ENCODE assay signal across 8 mouse cellular contexts in genomic region chr4:141506893-141507292, GRCm38 (mm10). TPM values are rescaled to one million over a fixed set of nuclear protein-coding genes. Genes with fewer than 3 reads are reported as not detected.
DNase-seq lines count a peak whose midpoint lies in the region; ATAC-seq lines count a peak whose summit lies in the region.

No protein-coding gene starts in this region.

- peak overlapping the region; percentile 78; the same call in 1 of the 2 replicates for H3K27ac ChIP-seq in embryonic facial prominence, embryonic 12.5 days
- no peak overlapping the region for H3K27ac ChIP-seq in embryonic facial prominence, embryonic 10.5 days (replicated peaks)

- DNase-seq in embryonic facial prominence, embryonic 10.5 days (ENCODE audit: low spot score): no peak
- DNase-seq in ZHBTc4 (ENCODE audit: low read depth, low spot score): peak; percentile 30
- DNase-seq in kidney, adult 9 months: peak; percentile 66
- DNase-seq in thymus, postnatal 25 days: no peak
- no peak for DNase-seq in T-cell, adult 2 months (ENCODE audit: low spot score)

- H3K36me3 ChIP-seq in embryonic facial prominence, embryonic 12.5 days: no peaks in the 10 kb centered on the region; the same call in 1 of the 2 replicates
- H3K36me3 ChIP-seq in embryonic facial prominence, embryonic 10.5 days (replicated peaks): peaks cover 21% of the 10 kb centered on the region

- H3K4me1 ChIP-seq in embryonic facial prominence, embryonic 12.5 days: peaks cover 8% of the 10 kb centered on the region; the same call in 1 of the 2 replicates
- peaks cover 21% of the 10 kb centered on the region for H3K4me1 ChIP-seq in embryonic facial prominence, embryonic 10.5 days

- H3K9ac ChIP-seq in embryonic facial prominence, embryonic 12.5 days: no peak overlapping the region

- no peak for ATAC-seq in embryonic facial prominence, embryonic 12.5 days (ENCODE audit: insufficient number of reproducible peaks, insufficient read depth, low FRiP score, low TSS enrichment)
- ATAC-seq in granulocyte monocyte progenitor cell, adult 5-6 weeks (replicated peaks; ENCODE audit: poor library complexity, severe bottlenecking): peak; percentile 78
- ATAC-seq in megakaryocyte, adult 5-6 weeks (ENCODE audit: poor library complexity, severe bottlenecking): peak; percentile 66

- H3K9me3 ChIP-seq in embryonic facial prominence, embryonic 12.5 days: no peaks in the 10 kb centered on the region
- H3K9me3 ChIP-seq in embryonic facial prominence, embryonic 10.5 days: no peaks in the 10 kb centered on the region

- H3K4me2 ChIP-seq in embryonic facial prominence, embryonic 12.5 days (replicated peaks): no peak overlapping the region

- no peaks in the 10 kb centered on the region for H3K27me3 ChIP-seq in embryonic facial prominence, embryonic 12.5 days
- no peaks in the 10 kb centered on the region for H3K27me3 ChIP-seq in embryonic facial prominence, embryonic 10.5 days (replicated peaks; ENCODE audit: low read depth, poor library complexity, severe bottlenecking)

- WGBS in embryonic facial prominence, embryonic 12.5 days: 80% methylated on average over 10 of the region's 10 CpGs
- 83% methylated on average over 10 of the region's 10 CpGs for WGBS in embryonic facial prominence, embryonic 10.5 days

- no peak overlapping the region for H3K4me3 ChIP-seq in embryonic facial prominence, embryonic 12.5 days
- no peak overlapping the region for H3K4me3 ChIP-seq in embryonic facial prominence, embryonic 10.5 days

RNA-seq across cellular contexts. Expression of gene Spen, which starts 31.5 kb away (rescaled TPM):
- polyA plus RNA-seq in embryonic facial prominence, embryonic 12.5 days (2016; fragmentation: Nextera tagmentation; extraction: Ambion mirVana): 15.0 and 15.9 TPM in 2 replicates
- 9.6 and 12.1 TPM in 2 replicates for polyA plus RNA-seq in embryonic facial prominence, embryonic 10.5 days (2016; fragmentation: Nextera tagmentation; extraction: Ambion mirVana)
- 37.8 TPM in 2 replicates for total RNA-seq in granulocyte monocyte progenitor cell, adult 5-6 weeks (2014; fragmentation: Nextera tagmentation)
- total RNA-seq in granulocyte monocyte progenitor cell, adult 5-6 weeks (2017): 21.4 and 25.5 TPM in 2 replicates
- total RNA-seq in megakaryocyte, adult 5-6 weeks (2015): 30.4 and 34.2 TPM in 2 replicates
- total RNA-seq in megakaryocyte, adult 5-6 weeks (2017): 28.7 and 39.3 TPM in 2 replicates

Comparison
In these comparisons a context has a peak if more than half of its experiments do, and no peak if none do; other contexts are left out.
1. DNase-seq: peak in ZHBTc4 (single experiment) and kidney, adult 9 months (single experiment); none in embryonic facial prominence, embryonic 10.5 days (single experiment), thymus, postnatal 25 days (single experiment) and T-cell, adult 2 months (single experiment).